Mouse (Mus musculus): ENCODE results near the gene Iqcf6. TPM values are rescaled to one million over a fixed set of nuclear protein-coding genes. Genes with fewer than 3 reads are reported as not detected.

Gene Iqcf6
- total and polyA plus RNA-seq, 3 experiments: not detected

DNA sequence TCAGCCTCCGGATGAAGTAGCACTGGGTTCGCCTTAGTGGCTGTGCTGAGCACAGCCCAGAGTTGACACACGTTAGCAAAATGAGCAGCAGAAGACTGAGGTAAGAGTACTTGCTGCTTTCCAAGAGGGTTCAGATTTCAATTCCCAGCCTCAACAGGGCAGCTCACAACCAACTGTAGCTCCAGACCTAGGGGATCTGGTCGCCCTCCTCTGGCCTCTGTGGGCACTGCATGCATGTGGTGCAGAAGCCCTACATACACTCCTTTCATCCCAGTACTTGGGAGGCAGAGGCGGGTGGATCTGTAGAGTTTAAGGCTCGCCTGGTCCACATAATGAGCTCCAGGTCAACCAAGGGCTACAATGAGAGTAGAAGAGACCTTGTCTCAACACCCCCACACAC lies 17.4 kb downstream of the Iqcf6 start:
- TF ChIP-seq RCOR1 (IDR thresholded peaks at IDR 0.05; ENCODE audit: low read depth, low read length): no peak
- no peak for TF ChIP-seq ELF1 (IDR thresholded peaks at IDR 0.05; ENCODE audit: low read depth, low read length)
- peak; percentile 20 for TF ChIP-seq RAD21 (IDR thresholded peaks at IDR 0.05; ENCODE audit: low read depth, low read length)
- TF ChIP-seq SMC3 (IDR thresholded peaks at IDR 0.05; ENCODE audit: low read depth, low read length): peak; percentile 57
- peak in 2 of 3 experiments; percentile 54 to 64; a peak in 5 of 6 replicates for TF ChIP-seq CTCF (IDR thresholded peaks at IDR 0.05 in 2 of 3, conservative IDR thresholded peaks at IDR 0.05 in 1 of 3; ENCODE audit: control insufficient read depth in 1 of 3, insufficient read depth in 1 of 3, low read depth in 2 of 3, low read length in 3 of 3, poor library complexity in 1 of 3, severe bottlenecking in 1 of 3)
- TF ChIP-seq MYC (IDR thresholded peaks at IDR 0.05; ENCODE audit: low read depth, low read length): no peak
- no peak for TF ChIP-seq JUND (IDR thresholded peaks at IDR 0.05; ENCODE audit: low read depth, low read length)
- no peak for TF ChIP-seq SIN3A (IDR thresholded peaks at IDR 0.05; ENCODE audit: low read length)
- no peak for TF ChIP-seq MAZ (IDR thresholded peaks at IDR 0.05; ENCODE audit: low read depth, low read length)
- no peak for TF ChIP-seq CHD1 (IDR thresholded peaks at IDR 0.05; ENCODE audit: low read depth, low read length)
- no peak for TF ChIP-seq POLR2AphosphoS2 (IDR thresholded peaks at IDR 0.05; ENCODE audit: low read length)
- Histone ChIP-seq H3K36me3 (ENCODE audit: control insufficient read depth in 1 of 2, insufficient read depth in 2 of 2, low read length in 2 of 2) (no peaks in the 10 kb centered on the region), H3K9me3 (replicated peaks; ENCODE audit: insufficient read depth, low read length) (no peaks in the 10 kb centered on the region), H3K9ac (ENCODE audit: control insufficient read depth, low read depth, low read length, poor library complexity, severe bottlenecking) (no peak overlapping the region), H3K4me3 (ENCODE audit: control insufficient read depth in 1 of 2, insufficient read depth in 1 of 2, low read depth in 2 of 2, low read length in 2 of 2) (no peak overlapping the region), H3K79me2 (ENCODE audit: control insufficient read depth, insufficient read depth, low read length, poor library complexity) (no peaks in the 10 kb centered on the region), H3K27ac (ENCODE audit: control insufficient read depth, low read depth, low read length) (no peak overlapping the region), H3K4me1 (ENCODE audit: control insufficient read depth in 1 of 2, insufficient read depth in 2 of 2, low read length in 2 of 2) (no peaks in the 10 kb centered on the region), H3K27me3 (ENCODE audit: control insufficient read depth in 1 of 2, insufficient read depth in 2 of 2, low read length in 2 of 2) (peaks cover 5 to 6% of the 10 kb centered on the region in 2 experiments; a peak in 3 of 4 replicates)
- DNase-seq (ENCODE audit: low read depth, low spot score): peak; percentile 55

DNA sequence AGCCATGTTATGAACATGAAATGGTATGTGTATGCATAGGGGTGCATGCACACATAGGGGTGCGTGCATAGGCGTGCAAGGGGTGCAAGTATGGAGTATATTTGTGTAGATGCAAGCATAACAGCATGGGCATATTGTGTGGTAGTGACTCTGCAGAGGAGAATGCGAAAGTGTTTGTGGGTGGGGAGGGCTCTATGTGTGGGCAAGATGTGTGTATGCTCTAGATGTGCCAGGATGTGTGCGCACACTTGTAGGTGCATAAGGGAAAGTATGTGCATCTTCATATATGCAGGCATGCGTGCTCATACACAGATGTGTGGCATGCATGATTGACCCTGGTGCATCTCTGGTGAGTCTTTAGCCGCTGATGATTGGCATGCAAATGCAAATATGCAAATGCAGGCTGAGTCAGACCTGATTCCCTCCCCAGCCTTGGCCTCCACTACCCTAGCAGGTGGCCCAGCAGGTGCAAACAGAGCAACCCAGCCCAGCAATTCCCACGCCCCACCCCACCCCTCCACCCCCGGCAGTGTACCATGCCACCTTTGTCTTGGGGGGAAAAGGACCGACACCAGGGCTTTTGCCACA lies 19.4 kb downstream of the Iqcf6 start:
- Histone ChIP-seq H3K4me1 (ENCODE audit: control insufficient read depth in 1 of 2, insufficient read depth in 2 of 2, low read length in 2 of 2) (no peaks in the 10 kb centered on the region), H3K9ac (ENCODE audit: control insufficient read depth, low read depth, low read length, poor library complexity, severe bottlenecking) (no peak overlapping the region), H3K79me2 (ENCODE audit: control insufficient read depth, insufficient read depth, low read length, poor library complexity) (no peaks in the 10 kb centered on the region), H3K27me3 (ENCODE audit: control insufficient read depth in 1 of 2, insufficient read depth in 2 of 2, low read length in 2 of 2) (no peaks in the 10 kb centered on the region), H3K9me3 (replicated peaks; ENCODE audit: insufficient read depth, low read length) (no peaks in the 10 kb centered on the region), H3K36me3 (ENCODE audit: control insufficient read depth in 1 of 2, insufficient read depth in 2 of 2, low read length in 2 of 2) (no peaks in the 10 kb centered on the region), H3K27ac (ENCODE audit: control insufficient read depth, low read depth, low read length) (no peak overlapping the region), H3K4me3 (ENCODE audit: control insufficient read depth in 1 of 2, insufficient read depth in 1 of 2, low read depth in 2 of 2, low read length in 2 of 2) (no peak overlapping the region)
- DNase-seq (ENCODE audit: low read depth, low spot score): no peak
- TF ChIP-seq GABPA (IDR thresholded peaks at IDR 0.05; ENCODE audit: low read depth, low read length) (no peak), ZMIZ1 (IDR thresholded peaks at IDR 0.05; ENCODE audit: low read depth, low read length) (no peak), TCF12 (IDR thresholded peaks at IDR 0.05; ENCODE audit: low read depth, low read length) (no peak), MYB (IDR thresholded peaks at IDR 0.05; ENCODE audit: low read depth, low read length) (no peak), RAD21 (IDR thresholded peaks at IDR 0.05; ENCODE audit: low read depth, low read length) (no peak), MYC (IDR thresholded peaks at IDR 0.05; ENCODE audit: low read depth, low read length) (no peak)

DNA sequence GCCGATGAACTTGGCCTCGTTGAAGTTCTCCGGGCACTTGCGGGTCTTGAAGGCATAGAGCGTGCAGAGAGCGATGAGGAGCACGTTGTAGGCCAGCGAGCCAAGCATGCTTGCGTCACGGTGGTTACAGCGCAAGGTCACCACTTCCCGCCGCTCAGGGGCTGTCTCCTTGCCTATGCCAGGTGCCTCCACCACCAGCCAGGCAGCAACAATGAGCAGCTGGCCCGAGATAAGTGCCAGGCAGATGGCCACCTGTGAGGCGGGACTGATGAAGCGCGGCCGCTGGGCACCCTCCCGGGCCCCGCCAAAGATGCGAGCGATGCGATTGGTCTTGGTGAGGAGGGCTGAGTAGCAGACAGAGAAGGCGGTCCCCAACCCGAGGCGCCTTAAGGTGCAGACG lies 20.8 kb downstream of the Iqcf6 start:
- Histone ChIP-seq H3K4me1 (ENCODE audit: control insufficient read depth in 1 of 2, insufficient read depth in 2 of 2, low read length in 2 of 2) (no peaks in the 10 kb centered on the region), H3K9me3 (replicated peaks; ENCODE audit: insufficient read depth, low read length) (no peaks in the 10 kb centered on the region), H3K27me3 (ENCODE audit: control insufficient read depth in 1 of 2, insufficient read depth in 2 of 2, low read length in 2 of 2) (no peaks in the 10 kb centered on the region), H3K36me3 (ENCODE audit: control insufficient read depth in 1 of 2, insufficient read depth in 2 of 2, low read length in 2 of 2) (no peaks in the 10 kb centered on the region), H3K9ac (ENCODE audit: control insufficient read depth, low read depth, low read length, poor library complexity, severe bottlenecking) (no peak overlapping the region), H3K4me3 (ENCODE audit: control insufficient read depth in 1 of 2, insufficient read depth in 1 of 2, low read depth in 2 of 2, low read length in 2 of 2) (no peak overlapping the region), H3K27ac (ENCODE audit: control insufficient read depth, low read depth, low read length) (no peak overlapping the region), H3K79me2 (ENCODE audit: control insufficient read depth, insufficient read depth, low read length, poor library complexity) (no peaks in the 10 kb centered on the region)
- TF ChIP-seq BHLHE40 (IDR thresholded peaks at IDR 0.05; ENCODE audit: borderline replicate concordance, low read depth, low read length): no peak
- no peak for DNase-seq (ENCODE audit: low read depth, low spot score)

Measured in MEL (cell line).